Mouse (Mus musculus) layer of hippocampus, postnatal 36 days (tissue): ENCODE measurements at regions not wholly inside any gene's neighbourhood (a gene's known extent, or its start where the extent isn't known, plus 50 kb on each side); places are given as distances from the start of the nearest gene placed in this dataset.

ENCODE experiments used
- DNase-seq, 2 experiments: peaks; one replicate each; pipeline ENCODE4 v3.0.0; 2022

GRCm38 (mm10) chr8:78018430-78019180, 194.5 kb upstream of the Ttc29 start:
- DNase-seq, result no peak

DNA sequence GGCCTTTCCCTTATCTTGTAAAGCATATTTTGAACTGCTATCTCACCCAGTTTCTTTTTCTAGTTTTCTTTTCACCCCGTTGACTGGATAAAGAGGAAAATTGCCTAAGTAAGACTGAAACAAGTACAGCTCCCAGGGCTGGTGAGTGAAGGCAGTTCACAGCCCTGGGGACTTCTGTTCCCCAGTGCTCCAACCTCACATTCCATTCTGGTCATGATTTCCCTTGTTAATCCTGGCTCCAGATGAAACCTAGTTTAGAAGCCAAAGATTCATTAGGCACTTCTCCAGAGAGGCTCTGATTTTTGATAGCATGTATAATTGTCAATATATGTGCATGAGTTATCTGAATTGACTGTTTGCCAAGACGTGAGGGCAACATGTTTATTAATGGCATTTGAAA, 191.6 kb upstream of the Ttc29 start:
- DNase-seq, result no peak

DNA sequence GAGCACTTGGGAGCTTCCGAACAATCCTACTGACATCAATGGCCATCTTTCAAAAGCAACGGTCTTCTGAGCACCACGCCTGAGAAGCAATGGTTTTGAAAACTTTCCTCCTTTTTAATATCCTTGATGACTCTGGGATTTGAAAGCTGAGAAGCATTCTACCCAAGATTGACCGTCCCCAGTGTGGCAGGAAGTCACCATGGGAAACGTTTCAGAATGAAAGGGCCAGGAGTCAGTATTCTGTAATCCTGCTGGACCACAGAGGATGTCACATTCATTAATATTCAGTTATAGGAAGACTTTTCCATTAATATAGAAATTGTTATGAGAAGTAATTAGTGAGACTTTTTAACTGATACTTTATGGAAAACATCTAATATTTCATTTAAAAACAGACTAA, 190.1 kb upstream of the Ttc29 start:
- DNase-seq, result no peak

- no peak for DNase-seq
Observed at GRCm38 (mm10) chr8:78023467-78023866, 189.6 kb upstream of the Ttc29 start.

GRCm38 (mm10) chr8:78023936-78024335, 189.2 kb upstream of the Ttc29 start:
- no peak for DNase-seq

- no peak for DNase-seq
Observed at GRCm38 (mm10) chr8:78024964-78025363, 188.1 kb upstream of the Ttc29 start.

GRCm38 (mm10) chr8:78027371-78027770, 185.7 kb upstream of the Ttc29 start:
- DNase-seq, result no peak

- no peak for DNase-seq
Observed at GRCm38 (mm10) chr8:78028928-78029327, 184.2 kb upstream of the Ttc29 start.

- DNase-seq, result no peak
Observed at GRCm38 (mm10) chr8:78031811-78032210, 181.3 kb upstream of the Ttc29 start.

DNA sequence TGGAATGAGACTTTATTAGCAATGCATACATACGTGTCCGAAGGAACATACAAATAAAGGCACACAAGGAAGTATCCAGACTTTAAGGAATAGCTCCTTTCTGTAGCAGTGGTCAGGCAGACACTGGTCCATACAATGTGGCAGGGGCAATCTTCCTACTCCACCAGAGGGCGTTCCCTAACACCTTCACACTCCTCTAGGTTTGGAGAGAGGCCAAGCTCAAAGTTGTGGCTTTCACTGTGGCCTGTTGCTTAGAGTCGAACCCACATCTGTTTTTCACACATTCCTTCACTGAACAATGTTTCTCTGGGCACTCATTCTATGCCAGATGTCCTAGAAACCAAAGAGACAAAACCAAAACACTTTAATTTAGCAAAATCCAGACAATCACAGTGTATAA, 178.4 kb upstream of the Ttc29 start:
- no peak for DNase-seq

DNA sequence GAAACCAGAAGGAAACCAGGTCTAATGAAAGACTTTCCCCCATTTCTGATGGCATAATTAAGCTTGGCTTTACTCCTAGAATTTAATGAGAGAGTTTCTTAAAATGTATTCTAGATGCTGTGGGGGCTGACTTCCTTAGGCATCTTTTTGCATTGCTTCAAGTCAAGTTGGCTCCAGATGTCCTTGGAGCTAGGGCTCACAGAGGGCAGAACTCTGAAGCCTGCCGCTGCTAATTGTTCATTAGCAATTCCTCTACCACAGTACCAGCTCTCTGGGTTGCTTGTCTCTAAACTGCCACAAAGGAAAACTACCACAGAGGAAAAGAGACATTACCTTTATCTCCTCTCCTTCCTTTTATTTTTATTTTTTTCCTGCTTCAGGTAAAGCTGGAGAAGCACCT, 175.9 kb upstream of the Ttc29 start:
- no peak for DNase-seq

- no peak for DNase-seq
Observed at GRCm38 (mm10) chr8:78046691-78047090, 166.4 kb upstream of the Ttc29 start.

DNA sequence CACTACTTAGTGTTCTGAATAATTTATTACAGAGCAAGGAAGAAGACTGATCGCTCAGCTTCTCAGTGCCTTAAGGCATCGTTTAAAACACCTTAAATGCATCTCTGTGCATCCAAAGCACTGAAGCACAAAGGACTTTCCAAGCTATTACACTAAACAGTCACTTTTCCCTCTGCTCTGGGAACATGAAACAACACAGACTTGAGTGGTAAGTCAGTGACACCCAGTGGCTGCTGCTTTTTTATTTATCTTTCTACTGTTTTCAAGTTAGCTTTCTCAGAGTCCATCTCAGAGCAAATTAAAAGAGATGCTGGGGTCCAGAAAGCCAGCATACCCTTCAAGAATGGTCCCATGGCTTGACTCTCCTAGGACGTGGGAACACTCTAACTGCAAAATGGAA, 162.3 kb upstream of the Ttc29 start:
- no peak for DNase-seq

- DNase-seq, result no peak
Observed at GRCm38 (mm10) chr8:78054435-78054834, 158.7 kb upstream of the Ttc29 start.

GRCm38 (mm10) chr8:78054920-78055319, 158.2 kb upstream of the Ttc29 start:
- DNase-seq, result no peak

DNA sequence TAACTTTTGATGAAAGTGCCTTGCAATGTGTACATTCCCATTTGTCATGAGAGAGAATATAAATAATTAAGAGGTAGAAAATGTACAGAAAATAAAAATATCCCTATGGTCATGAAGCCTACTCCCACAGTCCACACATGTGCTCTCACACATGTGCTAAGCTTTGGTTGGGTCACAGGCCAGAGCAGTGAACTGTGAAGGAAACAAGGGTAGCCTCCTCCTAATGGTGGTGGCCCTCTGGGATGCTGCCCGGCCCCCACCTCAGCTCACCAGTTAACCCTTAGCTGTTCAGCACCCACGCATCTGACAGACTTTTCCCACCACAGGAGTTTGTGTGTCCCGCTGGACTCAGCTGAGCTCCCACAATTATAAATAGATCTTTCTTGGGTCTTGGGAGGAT, 157.6 kb upstream of the Ttc29 start:
- DNase-seq, result no peak

GRCm38 (mm10) chr8:78057357-78057756, 155.7 kb upstream of the Ttc29 start:
- no peak for DNase-seq

- no peak for DNase-seq
Observed at GRCm38 (mm10) chr8:78061827-78062719, 151.0 kb upstream of the Ttc29 start.

DNA sequence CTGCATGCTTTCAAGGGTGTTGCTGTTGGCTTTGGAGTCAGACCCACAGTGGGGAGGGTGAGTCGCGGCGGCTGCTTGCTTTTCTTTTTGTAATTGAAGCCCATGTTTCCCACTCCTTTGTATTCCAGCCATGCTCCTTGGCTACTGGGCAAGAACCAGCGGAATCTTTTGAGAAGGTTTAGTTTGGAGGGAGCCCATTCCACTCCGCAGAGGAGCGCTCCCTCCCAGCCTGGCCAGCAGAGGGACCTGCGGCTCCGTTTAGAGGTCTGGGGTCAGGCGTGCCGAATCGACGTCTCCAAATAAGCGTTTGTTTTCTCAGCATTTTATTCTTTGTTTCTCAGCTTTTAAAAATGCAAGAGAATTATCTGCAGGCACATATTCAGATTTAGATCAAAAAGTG, 149.6 kb upstream of the Ttc29 start:
- DNase-seq, result peak; percentile 43 to 48

GRCm38 (mm10) chr8:78064161-78064560, 148.9 kb upstream of the Ttc29 start:
- no peak for DNase-seq

GRCm38 (mm10) chr8:78065890-78066493, 147.1 kb upstream of the Ttc29 start:
- no peak for DNase-seq

- DNase-seq, result no peak
Observed at GRCm38 (mm10) chr8:78068087-78068910, 144.8 kb upstream of the Ttc29 start.

DNA sequence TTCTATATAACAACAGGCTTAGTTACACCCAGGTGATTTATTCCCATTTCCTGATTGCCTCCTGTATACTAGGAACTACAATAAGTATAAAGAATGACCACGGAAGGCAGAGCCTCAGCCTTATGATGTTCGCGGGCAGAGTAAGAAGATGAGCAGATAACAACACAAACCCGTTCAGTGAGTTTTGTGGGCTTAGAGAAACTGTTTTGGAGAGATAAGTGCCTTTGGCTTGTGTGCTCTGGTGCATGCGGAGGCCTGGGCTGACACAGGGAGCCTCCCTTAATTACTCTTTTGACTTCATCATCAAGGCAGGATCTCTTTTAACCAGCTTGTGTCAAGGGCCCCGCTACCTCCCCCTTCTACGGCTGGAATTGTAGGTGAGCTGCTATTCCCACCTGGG, 139.3 kb upstream of the Ttc29 start:
- no peak for DNase-seq
